Mouse (Mus musculus): ENCODE measurements around the gene Rp2.

The Rp2 gene

DNA sequence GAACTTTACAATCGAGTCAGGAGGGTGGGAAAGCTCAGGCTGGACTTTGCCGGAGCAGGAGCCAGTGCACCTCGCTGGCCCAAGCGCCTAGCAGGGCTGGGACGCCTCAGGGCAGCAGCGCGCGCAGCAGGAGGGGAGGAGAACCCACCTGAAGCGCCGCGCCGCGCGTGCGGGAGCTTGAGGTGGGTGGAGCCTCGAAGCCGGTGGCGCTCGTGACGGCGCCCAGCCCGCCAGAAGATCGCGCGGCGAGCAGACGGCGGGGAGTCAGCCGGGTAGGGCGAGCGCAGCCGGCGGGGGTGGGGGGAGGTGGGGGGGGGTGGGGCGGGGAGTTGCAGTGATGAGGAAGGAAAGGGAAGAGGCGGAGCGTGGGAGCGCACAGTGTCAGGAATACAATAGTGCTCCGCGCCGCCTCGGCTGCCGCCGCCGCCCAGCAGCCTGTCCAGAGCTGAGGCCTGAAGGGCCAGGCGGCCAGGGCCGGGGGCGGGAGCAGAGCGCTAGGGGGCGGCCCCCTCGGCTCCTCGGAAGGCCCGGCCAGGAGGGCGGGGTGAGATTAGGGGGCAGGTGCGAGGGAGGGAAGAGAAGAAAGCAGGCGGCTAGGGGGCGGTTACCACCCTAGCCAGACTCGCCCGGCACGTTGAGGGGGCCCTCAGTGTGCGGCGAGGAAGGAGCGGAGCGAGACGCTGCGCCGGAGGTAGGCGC, 61.0 kb downstream of the Rp2 start, which contains the start of gene Jade3:
Jade3 (plus strand) TSS at position 549 of the 699 bp plus-strand sequence.
- DNase-seq (ENCODE audit: low spot score in 2 of 2): peak; percentile 54 to 82

DNA sequence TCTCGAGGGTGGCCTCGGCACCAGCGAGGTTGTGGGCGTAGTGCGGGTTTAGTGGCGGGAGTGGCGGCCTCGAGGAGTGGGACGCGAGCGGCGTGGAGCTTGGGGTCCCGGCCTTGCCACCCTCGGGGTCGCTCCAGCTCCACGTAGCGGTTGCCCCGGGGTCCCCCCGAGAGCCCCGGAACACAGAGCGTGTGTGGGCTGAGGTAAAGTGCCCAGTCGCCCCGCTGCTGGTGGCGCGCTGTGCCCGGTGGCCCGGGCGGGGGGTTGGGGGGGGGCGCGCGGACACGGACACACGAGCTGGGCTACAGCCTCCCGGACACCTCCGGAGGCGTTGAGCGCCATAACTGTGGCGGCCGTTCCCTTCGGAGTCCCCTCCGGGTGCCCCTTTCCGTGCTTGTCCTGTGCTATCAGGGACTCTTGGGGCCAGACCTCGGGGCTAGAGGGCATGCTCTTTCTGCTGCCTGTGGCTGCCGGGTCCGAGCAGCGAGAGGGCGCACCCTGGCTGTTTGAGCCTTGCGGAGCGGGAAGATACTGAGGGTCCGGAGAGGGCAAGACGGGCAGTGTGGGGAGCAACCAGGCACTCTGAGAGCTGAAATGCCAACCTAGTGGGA, 61.7 kb downstream of the Rp2 start:
- DNase-seq (ENCODE audit: low spot score in 2 of 2): peak; percentile 36 to 50

Data from spleen, postnatal 10 days (tissue).